Mouse (Mus musculus): Measurements from ENCODE around the gene Prmt6. TPM values are rescaled to one million over a fixed set of nuclear protein-coding genes. Genes with fewer than 3 reads are reported as not detected.
A peak's percentile ranks its signal among the peaks of the same experiment; 100 is the strongest.

Gene Prmt6
- total RNA-seq (2021): 10 to 100 TPM; 12.0 to 12.4 TPM
- long read RNA-seq, experiment 1, transcript Prmt6-201 (1 exons, 2,450 nt): major isoform, 16 of 22 reads
- long read RNA-seq, experiment 1, partial matches to known transcripts: 0 of 22 reads
- long read RNA-seq, experiment 1, other reads (novel, unspliced or antisense): 3 of 22 reads
- long read RNA-seq, experiment 2, partial matches to known transcripts: 0 of 6 reads
- long read RNA-seq, experiment 2, other reads (novel, unspliced or antisense): 2 of 6 reads

- DNase-seq: peak; percentile 95
Observed at GRCm38 (mm10) chr3:110250839-110251700, at the start of gene Prmt6. Gene Prmt6 (minus strand): TSS chr3:110250998.

GRCm38 (mm10) chr3:110290485-110291045, 39.8 kb upstream of the Prmt6 start:
- DNase-seq: no peak

GRCm38 (mm10) chr3:110282651-110283050, 31.9 kb upstream of the Prmt6 start:
- no peak for DNase-seq

GRCm38 (mm10) chr3:110267790-110268189, 17.0 kb upstream of the Prmt6 start:
- peak; percentile 42 for DNase-seq

GRCm38 (mm10) chr3:110253105-110253504, 2.3 kb upstream of the Prmt6 start:
- no peak for DNase-seq

- peak; percentile 85 for DNase-seq
Observed at GRCm38 (mm10) chr3:110249891-110250838, 633 bp downstream of the Prmt6 start.

- no peak for DNase-seq
Observed at GRCm38 (mm10) chr3:110236819-110237463, 13.9 kb downstream of the Prmt6 start.

Other genes starting within 250 kb of the Prmt6 start
- 1 to 10 TPM; 1.2 to 2.4 TPM for gene Ntng1, start 107.0 kb downstream of the Prmt6 start, total RNA-seq (2021)

Measured in adrenal gland, postnatal 10 days (tissue).